Mouse (Mus musculus) olfactory bulb, adult 2 months (tissue): ENCODE measurements around the gene Ndufs3. TPM values are rescaled to one million over a fixed set of nuclear protein-coding genes. Genes with fewer than 3 reads are reported as not detected.
"Not testable (repeated sequence)": the region's sequence is repeated elsewhere in the genome, so short reads cannot be mapped to it uniquely, and the experiment has no call there.

ENCODE experiments used
- H3K27ac ChIP-seq: fragments of 200-500 bp; 2 replicates; pipeline ENCODE4 v1.5.1; 2012; ENCODE audit warnings: low read depth, low read length; ENCODE audit not compliant: insufficient read depth
- H3K4me1 ChIP-seq: fragments of 200-500 bp; 2 replicates; pipeline ENCODE4 v1.6.1; 2012; ENCODE audit warnings: low read length; ENCODE audit not compliant: control insufficient read depth, insufficient read depth
- H3K4me3 ChIP-seq: fragments of 200-500 bp; 2 replicates; pipeline ENCODE4 v1.5.1; 2012; ENCODE audit warnings: mild to moderate bottlenecking, low read depth, low read length, moderate library complexity; ENCODE audit not compliant: insufficient read depth
- CTCF ChIP-seq: fragments of 200-500 bp; IDR thresholded peaks from 2 replicates; pipeline ENCODE4 v1.5.1; 2012; ENCODE audit warnings: low read depth, mild to moderate bottlenecking, low read length, moderate library complexity; ENCODE audit not compliant: insufficient read depth
- POLR2A ChIP-seq: fragments of 200-500 bp; IDR thresholded peaks from 2 replicates; pipeline ENCODE4 v1.6.1; 2012; ENCODE audit warnings: mild to moderate bottlenecking, low read depth, low read length, moderate library complexity; ENCODE audit not compliant: insufficient read depth
- WGBS: fragments of 180-500 bp; shearing (Covaris S2); methylation state at CpG from one replicate; pipeline ENCODE4 v1.1.7; 2018; 5-methylcytosine and 5-hydroxymethylcytosine counted together
- polyA plus RNA-seq: library from polyadenylated mRNA; stranded (reverse); fragments of >200 nt; gene quantifications from 2 replicates; pipeline ENCODE4 v1.2.4, GENCODE M21; 2012; ENCODE audit warnings: low replicate concordance; ENCODE audit not compliant: missing spikeins, insufficient read depth, insufficient read length

The Ndufs3 gene
- polyA plus RNA-seq, 1 experiment, result not detected

GRCm38 (mm10) chr2:90915516-90915915 is 10.9 kb upstream of the Ndufs3 start:
- 74% methylated on average over 1 of the region's 1 CpGs for WGBS
- Histone ChIP-seq H3K4me1 (peaks cover 8% of the 10 kb centered on the region), H3K4me3 (no peak overlapping the region), H3K27ac (peak overlapping the region; percentile 43; the same call in 1 of the 2 replicates)
- no peak for TF ChIP-seq POLR2A
- TF ChIP-seq CTCF, result no peak

- no peak overlapping the region for H3K27ac ChIP-seq
These were observed 9.0 kb upstream of the Ndufs3 start for GRCm38 (mm10) chr2:90913671-90914070.

GRCm38 (mm10) chr2:90911668-90912067 is 7.0 kb upstream of the Ndufs3 start:
- no peak overlapping the region for H3K27ac ChIP-seq
- H3K4me3 ChIP-seq, result no peak overlapping the region
- TF ChIP-seq POLR2A (no peak), CTCF (no peak)
- WGBS, result 81% methylated on average over 1 of the region's 1 CpGs
- peaks cover 5% of the 10 kb centered on the region for H3K4me1 ChIP-seq

More at GRCm38 (mm10) chr2:90913671-90914070, 9.0 kb upstream of the Ndufs3 start:
- peaks cover 8% of the 10 kb centered on the region for H3K4me1 ChIP-seq
- WGBS, result 26% methylated on average over 2 of the region's 2 CpGs
- no peak overlapping the region for H3K4me3 ChIP-seq
- TF ChIP-seq CTCF (no peak), POLR2A (no peak)

GRCm38 (mm10) chr2:90910861-90911260 is 6.2 kb upstream of the Ndufs3 start:
- WGBS, result 72% methylated on average over 1 of the region's 1 CpGs
- TF ChIP-seq CTCF (no peak), POLR2A (no peak)
- H3K4me3 ChIP-seq, result no peak overlapping the region
- peaks cover 6% of the 10 kb centered on the region for H3K4me1 ChIP-seq
- H3K27ac ChIP-seq, result no peak overlapping the region

GRCm38 (mm10) chr2:90906721-90907120 is 2.1 kb upstream of the Ndufs3 start:
- no peak for TF ChIP-seq POLR2A
- no peak for TF ChIP-seq CTCF

GRCm38 (mm10) chr2:90904856-90905224 is 213 bp upstream of the Ndufs3 start:
- Histone ChIP-seq H3K27ac (0 out of 2 replicates have a peak overlapping the region, but pooled peaks have one; percentile 70), H3K4me1 (peaks cover 8% of the 10 kb centered on the region), H3K4me3 (peak overlapping the region; percentile 96)
- WGBS, result under 1% methylated on average over 21 of the region's 21 CpGs
- no peak for TF ChIP-seq POLR2A

More at GRCm38 (mm10) chr2:90906721-90907120, 2.1 kb upstream of the Ndufs3 start:
- peaks cover 8% of the 10 kb centered on the region for H3K4me1 ChIP-seq
- WGBS, result 91% methylated on average over 2 of the region's 2 CpGs
- H3K4me3 ChIP-seq, result no peak overlapping the region
- H3K27ac ChIP-seq, result no peak overlapping the region

- peaks cover 8% of the 10 kb centered on the region for H3K4me1 ChIP-seq
- H3K27ac ChIP-seq, result no peak overlapping the region
- TF ChIP-seq CTCF (no peak), POLR2A (no peak)
- WGBS, result 68% methylated on average over 2 of the region's 2 CpGs
- no peak overlapping the region for H3K4me3 ChIP-seq
These were observed 1.2 kb downstream of the Ndufs3 start for GRCm38 (mm10) chr2:90903398-90903797.

GRCm38 (mm10) chr2:90894299-90894677 is 10.3 kb downstream of the Ndufs3 start:
- not testable (repeated sequence) for H3K27ac ChIP-seq
- 83% methylated on average over 3 of the region's 3 CpGs for WGBS
- H3K4me1 ChIP-seq, result peaks cover 16% of the 10 kb centered on the region

GRCm38 (mm10) chr2:90893673-90894298 is 10.8 kb downstream of the Ndufs3 start:
- no peak overlapping the region for H3K4me3 ChIP-seq
- no peak for TF ChIP-seq POLR2A
- TF ChIP-seq CTCF, result no peak
- H3K4me1 ChIP-seq, result peaks cover 19% of the 10 kb centered on the region
- 74% methylated on average over 6 of the region's 6 CpGs for WGBS
- no peak overlapping the region; the same call in 1 of the 2 replicates for H3K27ac ChIP-seq

More at GRCm38 (mm10) chr2:90894299-90894677, 10.3 kb downstream of the Ndufs3 start:
- H3K4me3 ChIP-seq, result not testable (repeated sequence)
